Mouse (Mus musculus) heart, adult 2 months (tissue): ENCODE data around the gene Zfp3.

Experiments
- CTCF ChIP-seq: fragments of 200-600 bp; IDR thresholded peaks from 2 replicates; pipeline ENCODE4 v1.8.1; 2022; ENCODE audit warnings: antibody characterized with exemption, mild to moderate bottlenecking, moderate library complexity
- POLR2A ChIP-seq: fragments of 200-500 bp; IDR thresholded peaks from 2 replicates; pipeline ENCODE4 v1.6.1; 2011; ENCODE audit warnings: mild to moderate bottlenecking, low read depth, low read length, control low read depth; ENCODE audit not compliant: insufficient read depth

DNA sequence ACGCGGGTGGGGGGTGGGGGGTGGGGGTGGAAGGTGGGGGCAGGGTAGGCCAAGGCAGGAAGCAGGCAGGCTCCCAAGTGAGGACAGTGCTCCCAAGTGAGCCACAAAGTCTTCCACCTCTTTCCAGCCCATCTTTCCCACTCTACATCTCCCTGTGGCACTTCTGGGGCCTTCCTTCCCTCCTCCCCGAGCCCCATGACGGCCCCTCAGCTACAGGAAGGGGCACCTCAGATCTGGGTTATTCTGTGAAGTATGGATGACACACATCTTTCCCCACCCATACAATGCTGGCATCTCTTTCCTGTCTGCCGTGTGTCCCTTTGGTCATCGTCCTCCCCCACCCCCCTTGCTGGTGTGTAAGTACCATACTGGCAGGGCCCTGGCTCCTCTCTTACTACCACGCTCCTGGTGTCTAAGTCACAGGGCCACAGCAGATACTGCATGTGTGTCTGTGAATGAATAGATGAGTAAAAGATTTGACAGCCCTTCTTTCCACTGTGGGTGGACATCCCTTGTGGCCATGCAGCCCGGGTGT, 41.7 kb downstream of the Zfp3 start:
- no peak for TF ChIP-seq CTCF
- no peak for TF ChIP-seq POLR2A
